Mouse (Mus musculus) layer of hippocampus, adult 11-12 months (tissue): ENCODE data around the gene Sirt4.

Source experiments
- DNase-seq: peaks from one replicate; pipeline ENCODE4 v3.0.0; 2022; ENCODE audit warnings: low spot score

Sirt4 gene

DNA sequence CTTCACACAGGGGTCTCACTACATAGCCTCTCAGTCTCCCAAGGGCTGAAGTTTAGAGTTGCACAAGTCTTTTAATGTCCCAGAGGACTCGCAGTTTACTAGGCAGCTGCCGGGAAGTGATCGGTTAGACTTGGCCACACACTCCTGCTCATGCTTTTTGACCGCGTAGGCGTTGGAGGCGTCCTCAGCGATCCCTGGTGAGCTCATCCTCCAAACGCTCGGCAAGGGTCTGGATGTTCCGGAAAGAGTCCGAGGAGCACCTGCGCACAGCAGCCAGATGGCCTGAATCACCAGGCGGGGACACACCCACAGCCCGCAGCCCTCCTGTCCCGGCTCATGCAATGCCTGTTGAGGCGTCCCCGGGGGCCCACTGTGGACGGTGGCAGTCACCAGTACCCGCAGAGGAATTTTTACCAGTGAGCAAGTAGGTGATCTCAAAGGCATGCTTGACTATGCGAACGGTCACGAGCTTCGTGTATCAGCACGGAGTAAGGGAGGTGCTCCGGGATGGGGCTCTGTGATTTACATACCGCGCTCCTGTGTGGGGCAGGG lies 7.3 kb upstream of the Sirt4 start:
- DNase-seq: no peak

DNA sequence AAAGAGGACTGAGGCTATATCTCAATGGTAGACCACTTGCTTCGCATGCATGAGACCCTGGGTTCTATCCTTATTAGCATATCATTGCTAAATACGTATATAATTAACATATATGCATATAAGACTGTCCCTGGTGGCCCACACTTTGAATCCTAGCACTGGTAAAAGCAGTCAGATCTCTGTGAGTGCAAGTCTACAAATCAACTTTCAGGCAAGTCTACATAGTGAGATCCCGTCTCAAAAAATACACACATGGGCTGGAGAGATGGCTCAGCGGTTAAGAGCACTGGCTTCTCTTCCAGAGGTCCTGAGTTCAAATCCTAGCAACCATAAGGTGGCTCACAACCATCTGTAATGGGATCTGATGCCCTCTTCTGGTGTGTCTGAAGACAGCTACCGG lies 6.6 kb upstream of the Sirt4 start:
- DNase-seq: no peak

DNA sequence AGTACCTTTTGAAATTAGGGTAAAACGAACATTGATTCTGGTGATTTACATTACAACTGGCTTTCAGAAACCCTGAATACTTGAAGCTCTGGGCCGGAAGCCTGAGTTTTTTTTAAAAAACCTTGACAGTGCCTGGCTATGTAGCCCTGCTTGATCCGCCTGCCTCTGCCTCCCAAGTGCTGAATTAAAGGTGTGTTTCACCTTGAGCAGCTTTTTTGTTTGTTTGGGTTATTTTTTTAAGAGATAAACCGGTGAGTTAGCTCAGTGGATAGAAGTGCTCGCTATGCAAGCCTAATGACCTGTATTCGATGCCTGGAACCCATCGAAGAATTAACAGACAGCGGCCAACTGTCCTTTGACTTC lies 6.1 kb upstream of the Sirt4 start:
- DNase-seq: no peak

DNA sequence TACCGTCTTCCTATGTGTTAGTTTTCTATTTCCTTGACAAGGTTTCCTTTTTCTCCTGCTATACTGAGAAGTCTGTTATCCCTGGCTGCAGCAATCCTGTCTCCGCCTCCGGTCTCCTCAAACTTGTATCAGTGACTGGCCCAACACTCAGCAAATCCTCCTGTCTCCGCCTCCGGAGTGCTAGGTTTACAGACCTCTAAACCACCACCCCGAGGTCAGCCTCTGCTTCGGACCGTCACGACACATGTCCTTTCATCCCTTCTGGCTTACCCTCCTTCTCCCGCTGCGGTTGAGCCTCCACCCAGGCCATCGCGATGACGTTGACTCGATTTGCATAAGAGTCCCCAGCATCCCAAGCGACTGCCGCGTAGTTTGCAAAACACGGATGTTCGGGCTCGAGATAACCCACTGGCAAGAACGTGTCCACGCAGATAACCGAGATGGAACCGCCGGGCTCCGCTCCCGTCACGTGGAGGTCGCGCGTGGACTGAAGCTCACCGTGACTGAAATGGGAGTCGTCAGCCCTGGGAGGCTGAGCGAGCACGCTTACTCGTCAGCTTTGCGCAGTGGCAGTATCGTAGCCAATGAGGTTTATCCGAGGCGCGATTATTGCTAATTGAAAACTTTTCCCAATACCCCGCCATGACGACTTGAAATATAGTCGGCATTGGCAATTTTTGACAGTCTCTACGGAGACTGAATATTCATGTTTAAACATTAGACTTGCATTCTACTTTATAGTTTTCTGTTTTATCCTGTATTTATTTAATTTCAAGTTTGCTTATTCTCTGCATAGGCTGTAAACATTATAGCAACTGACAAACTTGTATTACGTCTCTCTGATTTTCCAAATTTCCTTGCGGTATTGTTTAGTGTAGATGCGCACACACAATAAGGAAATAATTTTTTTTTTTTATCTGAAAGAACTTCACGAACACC lies 5.4 kb upstream of the Sirt4 start:
- peak; percentile 89 for DNase-seq

DNA sequence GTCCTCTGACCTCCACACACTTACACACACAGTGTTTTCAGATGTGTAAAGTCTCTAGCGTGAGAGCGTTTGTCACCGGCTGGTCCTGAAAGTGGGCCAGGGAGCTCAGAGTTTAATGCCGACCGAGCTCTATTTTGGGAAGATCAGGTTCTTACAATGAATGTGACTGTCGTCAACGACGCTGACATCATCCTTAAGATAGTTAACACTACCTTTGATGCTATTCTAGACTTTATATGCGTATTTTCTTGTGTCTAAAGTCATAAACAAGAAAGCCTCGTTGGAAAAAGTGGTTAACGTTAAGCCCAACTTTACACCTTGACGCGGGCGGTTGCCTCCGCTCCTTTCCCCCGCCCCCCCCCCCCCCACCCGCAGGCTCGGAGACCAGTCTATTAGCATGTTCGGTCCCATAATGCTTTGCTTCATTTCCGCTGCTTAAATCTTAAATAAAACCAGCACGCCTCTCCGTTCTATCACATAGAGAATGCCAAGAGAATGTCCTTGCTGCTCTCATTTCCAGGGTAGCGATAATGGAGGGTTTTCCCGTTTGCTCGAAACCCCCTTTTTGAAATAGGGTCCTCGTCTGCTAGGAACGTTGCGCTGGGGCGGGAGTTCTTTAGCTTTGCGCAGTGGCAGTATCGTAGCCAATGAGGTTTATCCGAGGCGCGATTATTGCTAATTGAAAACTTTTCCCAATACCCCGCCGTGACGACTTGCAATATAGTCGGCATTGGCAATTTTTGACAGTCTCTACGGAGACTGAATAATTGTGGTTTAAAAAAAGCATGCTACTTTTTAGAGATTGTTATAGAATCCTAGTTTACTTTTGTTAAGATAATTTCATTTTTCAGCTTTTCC lies 4.5 kb upstream of the Sirt4 start:
- peak; percentile 85 for DNase-seq

DNA sequence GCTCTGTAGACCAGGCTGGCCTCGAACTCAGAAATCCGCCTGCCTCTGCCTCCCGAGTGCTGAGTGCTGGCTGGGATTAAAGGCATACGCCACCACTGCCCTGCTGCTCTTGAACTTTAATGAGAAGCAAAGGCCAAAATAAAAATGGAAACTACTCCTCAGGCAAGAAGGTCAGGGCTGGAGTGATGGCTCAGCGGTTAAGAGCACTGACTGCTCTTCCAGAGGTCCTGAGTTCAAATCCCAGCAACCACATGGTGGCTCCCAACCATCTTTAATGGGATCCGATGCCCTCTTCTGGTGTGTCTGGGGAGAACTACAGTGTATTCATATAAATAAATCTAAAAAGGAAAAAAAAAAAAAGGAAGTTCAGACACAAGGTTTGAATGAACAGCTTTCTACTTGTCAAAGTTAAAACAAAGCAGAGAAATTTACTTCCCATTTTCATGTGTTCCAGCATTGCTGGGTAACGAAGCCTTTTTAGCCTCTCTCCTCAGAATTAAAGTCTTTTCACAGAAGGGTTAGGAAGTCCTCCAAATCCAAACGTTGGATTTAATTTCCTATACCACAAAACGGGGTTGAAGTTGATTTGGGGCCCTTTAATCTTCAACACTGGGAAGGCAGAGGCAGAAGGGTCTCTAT lies 3.5 kb upstream of the Sirt4 start:
- no peak for DNase-seq

DNA sequence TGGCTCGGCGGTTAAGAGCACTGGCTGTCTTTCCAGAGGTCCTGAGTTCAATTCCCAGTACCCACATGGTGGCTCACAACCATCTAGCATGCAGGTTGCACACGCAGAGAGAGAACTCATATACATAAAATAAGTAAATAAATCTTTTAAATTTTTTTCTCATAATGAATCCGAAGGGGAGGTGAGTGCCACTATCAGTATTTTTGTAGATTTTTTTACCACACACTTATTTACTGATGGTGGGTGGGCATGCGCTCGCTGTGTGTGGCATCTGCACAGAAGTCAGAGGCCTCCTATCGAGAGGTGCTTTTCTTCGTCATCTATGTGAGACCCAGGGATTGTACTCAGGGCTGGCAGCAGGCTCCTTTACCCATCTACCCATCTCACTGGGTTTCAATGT lies 2.8 kb upstream of the Sirt4 start:
- DNase-seq: no peak

DNA sequence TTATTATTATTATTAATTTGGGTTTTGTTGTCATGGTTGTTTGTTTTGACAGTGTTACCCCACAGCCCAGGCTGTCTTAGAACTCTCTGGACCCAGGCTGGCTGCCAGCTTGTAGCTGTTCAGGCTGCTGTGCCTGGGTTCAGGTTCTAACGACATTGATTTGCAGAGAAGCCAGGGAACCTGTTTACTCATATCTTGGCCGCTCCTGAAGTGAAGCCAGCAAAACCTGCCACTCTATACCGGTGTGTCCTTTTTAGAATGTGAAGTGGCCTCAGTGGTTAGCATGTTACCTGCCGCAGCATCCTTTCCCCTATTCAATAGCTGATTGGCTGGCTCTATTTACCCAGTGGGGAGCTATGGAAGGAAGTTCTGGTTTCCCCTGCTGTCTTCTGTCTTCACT lies 2.2 kb upstream of the Sirt4 start:
- DNase-seq: no peak

DNA sequence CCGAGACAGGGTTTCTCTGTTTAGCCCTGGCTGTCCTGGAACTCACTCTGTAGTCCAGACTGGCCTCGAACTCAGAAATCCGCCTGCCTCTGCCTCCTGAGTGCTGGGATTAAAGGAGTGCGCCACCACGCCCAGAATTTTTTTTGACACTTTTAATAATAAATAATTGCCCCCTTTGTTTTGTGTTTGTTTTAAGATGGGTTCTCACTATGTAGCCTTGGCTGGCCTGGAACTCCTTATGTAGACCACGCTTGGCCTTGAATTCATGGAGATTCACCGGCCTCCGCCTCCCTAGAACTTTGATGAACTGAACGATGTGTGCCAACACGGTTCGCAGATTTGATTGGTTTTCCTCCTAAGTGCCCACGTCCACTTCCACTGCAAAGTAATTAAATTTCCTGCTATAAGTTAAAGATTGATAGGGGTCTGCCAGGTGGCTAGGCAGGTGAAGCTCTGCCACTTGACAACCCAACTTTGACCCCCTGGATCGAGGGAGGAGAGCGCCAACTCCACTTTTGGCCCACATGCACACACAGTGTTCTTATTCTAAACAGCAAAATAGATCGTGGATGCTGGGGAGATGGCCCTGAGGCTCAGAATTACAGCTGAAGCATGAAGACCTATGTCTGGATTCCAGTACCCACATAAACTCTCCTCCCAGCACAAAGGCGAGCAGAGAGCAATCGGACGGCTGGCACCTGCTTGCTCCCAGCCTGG lies 1.1 kb upstream of the Sirt4 start:
- DNase-seq: no peak

DNA sequence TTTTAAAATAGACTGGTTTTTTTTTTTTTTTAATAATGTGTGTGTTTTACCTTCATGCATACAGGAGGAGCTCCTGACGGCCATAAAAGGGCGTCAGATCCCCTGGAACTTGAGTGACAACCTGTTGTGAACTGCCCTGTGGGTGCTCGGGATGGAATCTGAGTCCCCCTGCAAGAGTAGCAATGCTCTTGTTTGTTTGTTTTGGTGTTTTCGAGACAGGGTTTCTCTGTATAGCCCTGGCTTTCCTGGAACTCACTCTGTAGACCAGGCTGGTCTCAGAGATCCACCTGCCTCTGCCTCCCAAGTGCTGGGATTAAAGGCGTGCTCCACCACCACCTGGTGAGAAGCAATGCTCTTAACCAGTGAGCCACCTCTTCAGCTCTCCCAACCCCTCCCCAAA lies 471 bp upstream of the Sirt4 start:
- no peak for DNase-seq

DNA sequence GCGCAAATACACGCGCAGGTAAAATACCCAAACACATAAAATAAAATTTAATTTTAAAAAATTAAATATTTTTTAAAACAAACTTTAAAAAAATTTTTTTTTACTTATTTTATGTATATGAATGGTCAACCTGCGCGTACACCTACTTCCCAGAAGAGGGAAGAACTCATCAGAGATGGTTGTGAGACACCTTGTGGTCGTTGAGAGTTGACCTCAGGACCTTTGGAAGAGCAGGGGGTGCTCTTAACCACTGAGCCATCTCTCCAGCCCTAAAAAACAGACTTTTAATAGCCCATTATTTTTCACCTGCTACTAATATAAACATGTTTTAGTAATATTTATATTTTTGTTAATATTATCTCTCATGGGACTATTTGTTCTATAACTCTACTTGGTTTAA lies 1.1 kb downstream of the Sirt4 start:
- no peak for DNase-seq

DNA sequence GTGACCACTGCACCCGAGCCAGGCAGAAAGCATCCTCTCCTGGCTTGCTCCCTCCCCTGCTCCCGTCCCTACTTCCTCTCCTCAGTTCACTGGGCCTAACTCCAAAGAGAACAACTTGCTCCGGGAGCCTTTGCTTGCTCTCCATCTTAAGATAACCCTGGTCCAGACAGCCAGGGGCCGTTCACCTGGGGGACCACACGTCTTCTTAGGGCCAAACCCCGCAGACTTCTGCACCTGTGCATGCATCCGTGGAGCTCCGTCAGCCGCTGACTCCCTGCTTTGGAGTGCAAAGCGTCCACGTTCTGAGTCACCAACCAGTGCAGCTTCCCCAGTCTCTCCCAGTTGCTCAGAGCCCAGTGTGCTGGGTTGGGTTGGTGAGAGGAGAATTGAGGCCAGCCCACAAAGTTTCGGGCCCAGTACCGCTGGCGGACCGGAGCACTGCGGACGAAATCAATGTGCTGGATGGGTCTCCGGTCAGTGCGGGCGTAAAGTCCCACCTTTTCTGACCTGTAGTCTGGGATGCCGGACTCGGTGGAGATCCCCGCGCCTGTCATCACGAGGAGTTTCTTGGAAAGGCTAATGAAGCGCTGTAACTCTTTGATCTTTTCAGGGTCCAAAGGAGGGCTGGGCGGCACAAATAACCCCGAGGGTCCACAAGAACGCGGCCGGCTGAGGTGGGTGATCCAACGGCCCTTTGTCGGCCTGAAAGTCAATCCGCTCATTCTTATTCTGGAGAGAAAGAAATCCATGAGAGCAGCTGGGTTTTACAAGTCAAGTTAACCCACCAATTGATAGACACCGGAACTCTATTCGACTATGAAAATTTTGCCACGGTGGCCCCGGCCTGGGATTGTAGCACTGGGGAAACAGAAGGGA lies 1.9 kb downstream of the Sirt4 start:
- DNase-seq: no peak

DNA sequence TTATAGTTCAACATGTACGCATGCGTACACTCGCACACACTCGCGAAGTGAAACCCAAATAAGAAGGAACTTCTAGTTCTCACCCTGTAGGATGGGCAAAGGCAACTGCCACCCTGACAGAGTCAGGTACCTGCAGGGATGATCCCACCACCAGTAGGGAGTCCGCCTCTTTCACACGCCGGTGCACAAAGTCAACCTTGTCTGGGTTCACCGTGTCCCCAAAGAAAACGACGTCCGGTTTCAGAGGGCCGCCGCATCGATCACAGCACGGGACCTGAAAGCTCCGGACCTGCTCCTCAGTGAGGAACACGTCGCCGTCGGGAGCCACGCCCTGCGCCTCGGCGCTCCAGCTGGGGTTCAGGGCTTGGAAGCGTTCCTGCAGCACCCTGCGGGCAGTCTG lies 4.4 kb downstream of the Sirt4 start:
- no peak for DNase-seq

DNA sequence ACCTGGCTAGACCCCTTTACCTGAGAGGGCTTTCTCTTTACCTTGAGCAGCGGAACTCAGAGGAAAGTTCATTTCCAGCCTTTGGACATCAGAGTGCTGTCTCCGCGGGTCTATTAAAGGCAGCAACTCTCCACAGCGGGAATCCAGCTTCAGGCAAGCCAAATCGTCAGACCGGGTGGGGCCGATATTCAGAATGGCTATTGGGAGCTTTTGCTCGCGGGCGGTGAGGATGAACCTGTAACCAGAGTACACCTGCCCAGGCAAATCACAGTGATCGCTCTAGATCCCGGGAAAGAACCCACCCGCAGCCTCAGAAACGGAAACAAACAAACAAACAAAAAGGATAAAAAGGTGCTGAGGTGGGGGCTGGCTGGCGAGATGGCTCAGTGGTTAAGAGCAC lies 5.0 kb downstream of the Sirt4 start:
- DNase-seq: no peak

DNA sequence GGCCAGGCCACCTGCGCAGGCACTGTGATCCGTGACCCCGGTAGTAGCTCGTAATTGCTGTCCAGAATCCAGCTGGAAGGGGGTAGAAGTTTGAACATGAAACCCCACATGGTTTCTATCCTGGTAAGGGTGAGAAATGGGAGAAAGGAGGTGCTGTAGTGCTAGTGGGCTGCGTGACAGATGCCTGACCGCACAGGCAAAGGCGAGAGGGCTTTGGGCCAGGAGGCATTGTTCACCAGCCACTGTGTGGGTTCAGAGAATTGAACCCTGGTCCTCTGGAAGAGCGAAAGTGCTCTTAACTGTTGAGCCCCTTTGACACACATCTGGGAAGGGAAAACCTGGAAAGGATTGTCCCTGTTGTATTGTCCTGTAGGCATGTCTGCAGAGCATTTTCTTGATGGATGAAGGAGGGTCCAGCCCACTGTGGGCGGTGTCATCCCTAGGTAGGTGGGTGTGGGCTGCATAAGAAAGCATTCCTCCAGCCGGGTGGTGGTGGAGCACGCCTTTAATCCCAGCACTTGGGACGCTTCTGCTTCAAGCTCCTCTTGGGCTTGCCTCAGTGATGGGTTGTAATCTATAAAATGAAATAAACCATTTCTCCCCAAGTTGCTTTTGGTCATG lies 8.3 kb downstream of the Sirt4 start:
- DNase-seq: no peak

DNA sequence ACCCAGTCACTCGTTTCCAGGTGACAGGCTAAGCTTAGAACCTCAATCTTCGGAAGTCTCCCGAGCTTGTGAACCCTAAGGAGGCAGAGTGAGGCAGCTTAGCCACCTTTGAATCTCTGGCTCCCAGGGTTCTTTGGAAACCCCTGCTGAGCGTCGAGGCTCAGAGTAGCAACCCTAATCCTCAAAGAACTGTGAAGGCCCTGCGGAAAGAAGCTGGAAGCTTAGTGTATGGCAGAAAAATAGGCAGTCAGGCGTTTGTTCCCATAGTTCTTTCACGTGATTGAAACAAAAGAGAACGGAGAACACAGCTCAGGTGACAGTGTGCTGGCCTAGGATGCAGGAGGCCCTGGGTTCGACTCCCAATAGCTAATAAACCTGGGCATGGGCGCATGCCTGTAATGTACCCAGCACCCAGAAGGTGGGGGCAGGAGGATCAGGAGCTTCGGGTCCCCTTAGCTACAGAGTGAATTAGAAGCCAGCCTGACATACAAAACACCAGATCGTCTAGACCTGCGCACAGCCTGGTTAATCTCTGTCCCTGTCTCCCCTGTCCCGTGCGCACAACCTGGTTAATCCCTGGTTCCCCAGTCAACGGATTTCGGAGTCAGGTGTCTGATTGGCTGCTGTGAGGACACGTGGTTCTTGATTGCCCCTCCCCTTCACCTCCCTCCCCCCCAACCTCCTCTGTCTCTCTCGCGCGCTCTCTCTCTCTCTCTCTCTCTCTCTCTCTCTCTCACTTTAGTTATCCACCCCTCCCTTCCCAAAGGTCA lies 9.0 kb downstream of the Sirt4 start:
- DNase-seq: no peak

DNA sequence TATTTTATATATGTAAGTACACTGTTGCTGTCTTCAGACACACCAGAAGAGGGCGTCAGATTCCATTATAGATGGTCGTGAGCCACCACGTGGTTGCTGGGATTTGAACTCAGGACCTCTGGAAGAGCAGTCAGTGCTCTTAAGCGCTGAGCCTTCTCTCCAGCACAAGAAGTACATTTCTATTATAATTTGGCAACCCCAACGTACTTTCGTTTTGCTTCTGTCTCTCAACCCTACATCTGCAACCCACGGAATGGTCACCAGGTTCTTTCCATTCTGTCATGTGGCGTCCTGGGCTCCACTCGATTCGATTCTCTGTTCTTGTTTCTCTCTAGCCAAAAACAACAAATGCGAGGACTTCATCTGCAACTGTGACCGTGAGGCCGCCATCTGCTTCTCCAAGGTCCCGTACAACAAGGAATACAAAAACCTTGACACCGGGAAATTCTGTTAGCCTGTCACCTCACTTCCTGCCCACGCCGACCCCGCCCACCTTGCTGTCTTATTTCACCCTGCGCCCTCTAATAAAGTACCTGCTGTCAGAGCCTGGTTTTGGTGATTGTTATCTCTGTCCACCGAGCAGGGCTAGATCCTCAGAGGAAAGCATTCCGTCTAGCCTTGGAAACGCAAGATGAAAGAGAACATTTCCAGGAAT lies 10.2 kb downstream of the Sirt4 start:
- no peak for DNase-seq

DNA sequence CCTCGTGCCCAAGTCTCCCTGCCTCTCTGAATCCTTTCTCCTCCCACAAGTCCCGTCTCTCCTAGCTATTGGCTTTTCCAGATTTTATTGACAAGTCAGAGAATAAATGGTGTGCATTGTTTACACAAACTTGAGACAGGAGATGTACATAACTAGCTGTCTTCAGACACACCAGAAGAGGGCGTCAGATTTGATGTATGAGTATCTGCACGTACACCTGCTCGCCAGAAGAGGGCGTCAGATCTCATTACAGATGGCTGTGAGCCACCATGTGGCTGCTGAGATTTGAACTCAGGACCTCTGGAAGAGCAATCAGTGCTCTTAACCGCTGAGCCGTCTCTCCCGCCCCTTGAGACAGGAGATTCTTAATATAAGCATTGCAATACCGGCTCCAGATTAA lies 11.3 kb downstream of the Sirt4 start:
- no peak for DNase-seq
